Mouse (Mus musculus) T-cell, adult 66 days (primary cell): ENCODE measurements around the gene Gm10309. TPM values are rescaled to one million over a fixed set of nuclear protein-coding genes. Genes with fewer than 3 reads are reported as not detected.

Experiments
- total RNA-seq, 2 experiments: library from RNA; stranded (reverse); gene quantifications; 3 replicates in 1 of 2; 4 replicates in 1 of 2; pipeline ENCODE4 v1.2.4; 2023

The Gm10309 gene
- total RNA-seq: not detected

GRCm38 (mm10) chr17:86505183-86505631 lies at the start of gene Gm10309:
Gene Gm10309, minus strand, starts transcription at chr17:86505232.

Other genes starting within 250 kb of the Gm10309 start
- 10 to 100 TPM in 1 of 2 experiments, 1 to 10 TPM in 1; 8.2 to 10.3 TPM for gene Epas1, start 248.5 kb upstream of the Gm10309 start, total RNA-seq